Mouse (Mus musculus) CD8-positive naive resting alpha-beta T cell, adult 57 days (primary cell): Measurements from ENCODE around the gene Eci2. TPM values are rescaled to one million over a fixed set of nuclear protein-coding genes. Genes with fewer than 3 reads are reported as not detected.

Experiments used
- total RNA-seq: library from RNA; stranded (reverse); gene quantifications from one replicate; pipeline ENCODE4 v1.2.4, GENCODE M21; 2023

Gene Eci2
- 28.2 TPM for total RNA-seq

GRCm38 (mm10) chr13:35026879-35027278, at the start of gene Eci2:
Gene Eci2 (minus strand): TSS chr13:35027096.

GRCm38 (mm10) chr13:34963511-34964397, 63.1 kb downstream of the Eci2 start, which contains the start of gene Eci3:
Gene Eci3 (minus strand): TSS chr13:34963810.

Other genes starting within 250 kb of the Eci2 start
- 178 TPM for gene Prpf4b, start 151.8 kb downstream of the Eci2 start, total RNA-seq
- gene Fam217a, start 102.8 kb downstream of the Eci2 start, total RNA-seq, result 2.4 TPM
- not detected for gene 4933417A18Rik, start 102.7 kb downstream of the Eci2 start, total RNA-seq
- gene Eci3, start 63.3 kb downstream of the Eci2 start, total RNA-seq, result not detected